Mouse (Mus musculus) adrenal gland, adult 18-20 months (tissue): Measurements from ENCODE around the gene Hoxa7. TPM values are rescaled to one million over a fixed set of nuclear protein-coding genes. Genes with fewer than 3 reads are reported as not detected.

Experiments
- DNase-seq, 2 experiments: peaks; one replicate each; pipeline ENCODE4 v3.0.0; 2021 to 2022; ENCODE audit warnings: low spot score in 2 of 2
- long read RNA-seq, 2 experiments: library from polyadenylated mRNA; stranded (forward); transcript quantifications; one replicate each; pipeline ENCODE4 v2.0.0; 2021
- total RNA-seq, 2 experiments: library from RNA; stranded (reverse); gene quantifications; 1 replicate in 1 of 2; 2 replicates in 1 of 2; pipeline ENCODE4 v1.2.3; 2021

Gene Hoxa7
- total RNA-seq = 10 to 100 TPM; 15.1 to 19.3 TPM
- long read RNA-seq, experiment 1, transcript Hoxa7-201 (2 exons, 2,009 nt) = major isoform, 9 of 12 reads
- long read RNA-seq, experiment 1, partial matches to known transcripts = 0 of 12 reads
- long read RNA-seq, experiment 1, other reads (novel, unspliced or antisense) = 3 of 12 reads
- long read RNA-seq, experiment 2, transcript Hoxa7-201 (2 exons, 2,009 nt) = major isoform, 9 of 13 reads
- long read RNA-seq, experiment 2, partial matches to known transcripts = 0 of 13 reads
- long read RNA-seq, experiment 2, other reads (novel, unspliced or antisense) = 4 of 13 reads

- peak; percentile 91 to 93 for DNase-seq
Observed at GRCm38 (mm10) chr6:52221337-52221992, at the start of gene Hoxa7. TSS of gene Hoxa7 (minus strand) at chr6:52221854.

- peak; percentile 54 to 60 for DNase-seq
Observed at GRCm38 (mm10) chr6:52270494-52271480, 49.1 kb upstream of the Hoxa7 start.

GRCm38 (mm10) chr6:52268756-52269155 lies 47.1 kb upstream of the Hoxa7 start:
- no peak for DNase-seq

GRCm38 (mm10) chr6:52268341-52268740 lies 46.7 kb upstream of the Hoxa7 start:
- no peak for DNase-seq

- no peak for DNase-seq
Observed at GRCm38 (mm10) chr6:52267691-52268090, 46.0 kb upstream of the Hoxa7 start.

GRCm38 (mm10) chr6:52267221-52267620 lies 45.6 kb upstream of the Hoxa7 start:
- DNase-seq = no peak

- DNase-seq = no peak
Observed at GRCm38 (mm10) chr6:52266666-52266985, 45.0 kb upstream of the Hoxa7 start.

GRCm38 (mm10) chr6:52265913-52266665 lies 44.4 kb upstream of the Hoxa7 start:
- no peak for DNase-seq

- no peak for DNase-seq
Observed at GRCm38 (mm10) chr6:52265306-52265912, 43.8 kb upstream of the Hoxa7 start.

- DNase-seq = no peak
Observed at GRCm38 (mm10) chr6:52264106-52264790, 42.6 kb upstream of the Hoxa7 start.

- no peak for DNase-seq
Observed at GRCm38 (mm10) chr6:52263321-52263585, 41.6 kb upstream of the Hoxa7 start.

- no peak for DNase-seq
Observed at GRCm38 (mm10) chr6:52262463-52263320, 41.0 kb upstream of the Hoxa7 start.

GRCm38 (mm10) chr6:52261751-52262462 lies 40.3 kb upstream of the Hoxa7 start:
- DNase-seq = no peak

- no peak for DNase-seq
Observed at GRCm38 (mm10) chr6:52260654-52261575, 39.3 kb upstream of the Hoxa7 start, which contains the start of gene Hoxa13. TSS of gene Hoxa13 (minus strand) at chr6:52260880.

- DNase-seq = no peak
Observed at GRCm38 (mm10) chr6:52259811-52260261, 38.2 kb upstream of the Hoxa7 start.

- no peak for DNase-seq
Observed at GRCm38 (mm10) chr6:52259081-52259790, 37.6 kb upstream of the Hoxa7 start.

GRCm38 (mm10) chr6:52256956-52257355 lies 35.3 kb upstream of the Hoxa7 start:
- DNase-seq = peak; percentile 75 to 83
